Mouse (Mus musculus): ENCODE measurements around the gene Acot12.

GRCm38 (mm10) chr13:91809476-91809875 lies 68.2 kb downstream of the Acot12 start:
- TF ChIP-seq CTCF (IDR thresholded peaks at IDR 0.05; ENCODE audit: low read depth) (peak; percentile 53), EP300 (IDR thresholded peaks at IDR 0.05; ENCODE audit: low read depth) (no peak)

Data from liver, embryonic 14.5 days (tissue).